Mouse (Mus musculus): ENCODE measurements around the gene Rps10. TPM values are rescaled to one million over a fixed set of nuclear protein-coding genes. Genes with fewer than 3 reads are reported as not detected.

The Rps10 gene
- 432 and 472 TPM in 2 replicates for polyA plus RNA-seq (2015; fragmentation: Nextera tagmentation; extraction: Ambion mirVana)

DNA sequence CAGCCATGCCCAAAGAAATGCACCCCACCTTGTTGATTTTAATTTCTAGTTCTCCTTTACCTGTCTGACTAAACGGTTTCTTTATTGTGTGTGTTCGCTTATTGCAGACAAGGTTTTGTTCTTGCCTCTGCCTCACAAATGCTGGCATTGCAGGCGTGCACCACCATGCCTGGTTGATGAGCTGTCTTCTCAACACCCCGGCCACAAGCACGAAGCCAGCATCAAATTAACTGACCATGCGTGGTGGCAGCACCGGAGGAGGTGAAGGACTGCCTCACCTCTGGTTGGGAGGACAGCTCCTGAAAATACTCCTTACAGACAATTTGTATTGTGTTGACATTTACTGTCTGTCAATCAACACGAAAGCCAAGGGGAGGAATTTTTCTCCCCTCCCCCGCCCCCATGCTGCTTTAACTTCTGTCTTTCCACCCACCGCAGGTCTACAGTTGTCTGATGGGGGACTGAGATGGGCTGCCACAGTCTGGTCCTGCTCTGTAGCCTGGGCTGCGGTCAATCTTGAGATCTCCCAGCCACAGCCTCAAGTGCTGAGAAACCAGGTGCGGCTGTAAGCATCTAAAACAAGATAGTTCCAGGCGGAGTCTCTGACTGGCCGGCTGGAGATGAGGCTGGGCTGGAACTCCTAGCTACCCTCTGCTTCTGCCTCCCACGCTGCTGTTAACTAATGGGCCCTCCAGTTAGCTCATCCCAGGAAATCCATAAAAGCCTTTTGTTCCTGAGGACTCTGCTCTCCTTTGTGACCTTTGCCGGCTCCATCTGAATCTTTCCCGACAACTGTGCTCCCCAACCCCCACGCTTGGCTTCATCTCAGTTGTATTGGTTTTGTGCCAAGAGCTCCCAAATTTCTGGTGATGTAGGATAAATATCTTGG lies at the start of gene Rps10:
TSS of gene Rps10 (minus strand) at position 538 of the 889 bp plus-strand sequence.
- ATAC-seq (ENCODE audit: low read depth) = no peak
- peak within 1 kb of the TSS; percentile 61; the same call in 1 of the 2 replicates for H3K9ac ChIP-seq (ENCODE audit: low read depth, low read length)
- H3K27me3 ChIP-seq (ENCODE audit: control insufficient read depth, insufficient read depth, low read depth, low read length) = no peaks in the 10 kb centered on the region

GRCm38 (mm10) chr17:27685550-27685913 lies 49.1 kb upstream of the Rps10 start:
- H3K9me3 ChIP-seq (replicated peaks; ENCODE audit: control insufficient read depth, low read length) = no peaks in the 10 kb centered on the region
- peak overlapping the region; percentile 38; the same call in 1 of the 2 replicates for H3K4me2 ChIP-seq (ENCODE audit: low read depth, low read length)
- no peak for ATAC-seq (ENCODE audit: low read depth)
- no peak overlapping the region for H3K9ac ChIP-seq (ENCODE audit: low read depth, low read length)
- peaks cover 45% of the 10 kb centered on the region for H3K27me3 ChIP-seq (ENCODE audit: control insufficient read depth, insufficient read depth, low read depth, low read length)
- H3K4me1 ChIP-seq (ENCODE audit: control insufficient read depth, low read depth, low read length) = no peaks in the 10 kb centered on the region; the same call in 1 of the 2 replicates
- H3K36me3 ChIP-seq (ENCODE audit: control insufficient read depth, insufficient read depth) = no peaks in the 10 kb centered on the region
- 2% methylated on average over 11 of the region's 11 CpGs for WGBS (ENCODE audit: insufficient replicate concordance)
- H3K27ac ChIP-seq (ENCODE audit: low read length) = no peak overlapping the region
- no peak overlapping the region; the same call in 1 of the 2 replicates for H3K4me3 ChIP-seq (ENCODE audit: low read depth, low read length)

More for the DNA sequence above, at the start of gene Rps10:
- 49% methylated on average over 18 of the region's 18 CpGs for WGBS (ENCODE audit: insufficient replicate concordance)
- Histone ChIP-seq H3K27ac (ENCODE audit: low read length) (peak within 1 kb of the TSS; percentile 43; the same call in 1 of the 2 replicates), H3K4me1 (ENCODE audit: control insufficient read depth, low read depth, low read length) (peaks cover 32% of the 10 kb centered on the region), H3K4me2 (ENCODE audit: low read depth, low read length) (peak within 1 kb of the TSS; percentile 83), H3K36me3 (ENCODE audit: control insufficient read depth, insufficient read depth) (peaks cover 20% of the 10 kb centered on the region), H3K9me3 (replicated peaks; ENCODE audit: control insufficient read depth, low read length) (no peaks in the 10 kb centered on the region), H3K4me3 (ENCODE audit: low read depth, low read length) (peak within 1 kb of the TSS; percentile 71)

GRCm38 (mm10) chr17:27684886-27685549 lies 48.5 kb upstream of the Rps10 start:
- under 1% methylated on average over 45 of the region's 53 CpGs for WGBS (ENCODE audit: insufficient replicate concordance)
- H3K27ac ChIP-seq (ENCODE audit: low read length) = no peak overlapping the region
- peak overlapping the region; percentile 38 for H3K4me2 ChIP-seq (ENCODE audit: low read depth, low read length)
- H3K36me3 ChIP-seq (ENCODE audit: control insufficient read depth, insufficient read depth) = no peaks in the 10 kb centered on the region
- no peaks in the 10 kb centered on the region for H3K9me3 ChIP-seq (replicated peaks; ENCODE audit: control insufficient read depth, low read length)
- H3K27me3 ChIP-seq (ENCODE audit: control insufficient read depth, insufficient read depth, low read depth, low read length) = peaks cover 45% of the 10 kb centered on the region
- no peak for ATAC-seq (ENCODE audit: low read depth)
- peak overlapping the region; percentile 16 for H3K4me3 ChIP-seq (ENCODE audit: low read depth, low read length)
- no peak overlapping the region for H3K9ac ChIP-seq (ENCODE audit: low read depth, low read length)
- H3K4me1 ChIP-seq (ENCODE audit: control insufficient read depth, low read depth, low read length) = no peaks in the 10 kb centered on the region; the same call in 1 of the 2 replicates

GRCm38 (mm10) chr17:27678924-27679813 lies 42.7 kb upstream of the Rps10 start:
- Histone ChIP-seq H3K27me3 (ENCODE audit: control insufficient read depth, insufficient read depth, low read depth, low read length) (peaks cover 9% of the 10 kb centered on the region), H3K4me2 (ENCODE audit: low read depth, low read length) (no peak overlapping the region), H3K36me3 (ENCODE audit: control insufficient read depth, insufficient read depth) (no peaks in the 10 kb centered on the region), H3K27ac (ENCODE audit: low read length) (no peak overlapping the region), H3K9ac (ENCODE audit: low read depth, low read length) (no peak overlapping the region), H3K9me3 (replicated peaks; ENCODE audit: control insufficient read depth, low read length) (no peaks in the 10 kb centered on the region), H3K4me3 (ENCODE audit: low read depth, low read length) (no peak overlapping the region), H3K4me1 (ENCODE audit: control insufficient read depth, low read depth, low read length) (no peaks in the 10 kb centered on the region; the same call in 1 of the 2 replicates)
- WGBS (ENCODE audit: insufficient replicate concordance) = 46% methylated on average over 11 of the region's 11 CpGs
- no peak for ATAC-seq (ENCODE audit: low read depth)

GRCm38 (mm10) chr17:27677756-27678155 lies 41.3 kb upstream of the Rps10 start:
- Histone ChIP-seq H3K27ac (ENCODE audit: low read length) (no peak overlapping the region), H3K4me1 (ENCODE audit: control insufficient read depth, low read depth, low read length) (no peaks in the 10 kb centered on the region; the same call in 1 of the 2 replicates), H3K9me3 (replicated peaks; ENCODE audit: control insufficient read depth, low read length) (no peaks in the 10 kb centered on the region), H3K27me3 (ENCODE audit: control insufficient read depth, insufficient read depth, low read depth, low read length) (no peaks in the 10 kb centered on the region), H3K36me3 (ENCODE audit: control insufficient read depth, insufficient read depth) (no peaks in the 10 kb centered on the region), H3K9ac (ENCODE audit: low read depth, low read length) (no peak overlapping the region), H3K4me2 (ENCODE audit: low read depth, low read length) (no peak overlapping the region), H3K4me3 (ENCODE audit: low read depth, low read length) (no peak overlapping the region)
- no peak for ATAC-seq (ENCODE audit: low read depth)
- 54% methylated on average over 5 of the region's 5 CpGs for WGBS (ENCODE audit: insufficient replicate concordance)

DNA sequence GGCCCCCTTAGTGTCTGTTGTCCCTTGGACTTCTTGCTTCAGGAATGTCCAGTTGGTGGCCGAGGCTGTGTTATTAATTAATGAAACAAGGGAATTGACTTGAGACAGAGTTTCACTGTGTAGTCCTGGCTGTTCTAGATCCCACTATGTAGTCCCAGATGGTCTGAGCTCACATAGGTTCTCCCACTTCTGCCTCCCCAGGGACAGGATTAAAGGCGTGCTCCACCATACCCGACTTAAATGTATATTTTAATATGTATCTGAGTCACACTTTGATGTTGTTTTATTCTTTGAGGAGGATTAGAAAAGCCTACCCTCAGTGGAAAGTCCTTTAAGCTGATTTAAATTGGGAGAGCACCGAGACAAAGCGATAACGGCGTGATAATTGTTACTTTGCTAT lies 39.8 kb upstream of the Rps10 start:
- Histone ChIP-seq H3K27ac (ENCODE audit: low read length) (no peak overlapping the region), H3K27me3 (ENCODE audit: control insufficient read depth, insufficient read depth, low read depth, low read length) (no peaks in the 10 kb centered on the region), H3K9ac (ENCODE audit: low read depth, low read length) (no peak overlapping the region), H3K36me3 (ENCODE audit: control insufficient read depth, insufficient read depth) (no peaks in the 10 kb centered on the region), H3K4me2 (ENCODE audit: low read depth, low read length) (no peak overlapping the region), H3K4me1 (ENCODE audit: control insufficient read depth, low read depth, low read length) (no peaks in the 10 kb centered on the region; the same call in 1 of the 2 replicates), H3K4me3 (ENCODE audit: low read depth, low read length) (no peak overlapping the region), H3K9me3 (replicated peaks; ENCODE audit: control insufficient read depth, low read length) (no peaks in the 10 kb centered on the region)
- ATAC-seq (ENCODE audit: low read depth) = no peak
- 57% methylated on average over 7 of the region's 7 CpGs for WGBS (ENCODE audit: insufficient replicate concordance)

GRCm38 (mm10) chr17:27675453-27675852 lies 39.0 kb upstream of the Rps10 start:
- 34% methylated on average over 9 of the region's 9 CpGs for WGBS (ENCODE audit: insufficient replicate concordance)

GRCm38 (mm10) chr17:27673945-27674344 lies 37.5 kb upstream of the Rps10 start:
- no peak overlapping the region for H3K4me2 ChIP-seq (ENCODE audit: low read depth, low read length)
- H3K27me3 ChIP-seq (ENCODE audit: control insufficient read depth, insufficient read depth, low read depth, low read length) = no peaks in the 10 kb centered on the region
- no peak overlapping the region for H3K9ac ChIP-seq (ENCODE audit: low read depth, low read length)
- ATAC-seq (ENCODE audit: low read depth) = no peak
- no peak overlapping the region for H3K27ac ChIP-seq (ENCODE audit: low read length)
- H3K4me1 ChIP-seq (ENCODE audit: control insufficient read depth, low read depth, low read length) = no peaks in the 10 kb centered on the region; the same call in 1 of the 2 replicates
- no peaks in the 10 kb centered on the region for H3K9me3 ChIP-seq (replicated peaks; ENCODE audit: control insufficient read depth, low read length)
- no peaks in the 10 kb centered on the region for H3K36me3 ChIP-seq (ENCODE audit: control insufficient read depth, insufficient read depth)
- 63% methylated on average over 7 of the region's 7 CpGs for WGBS (ENCODE audit: insufficient replicate concordance)
- no peak overlapping the region for H3K4me3 ChIP-seq (ENCODE audit: low read depth, low read length)

More at GRCm38 (mm10) chr17:27675453-27675852, 39.0 kb upstream of the Rps10 start:
- ATAC-seq (ENCODE audit: low read depth) = no peak
- Histone ChIP-seq H3K9ac (ENCODE audit: low read depth, low read length) (no peak overlapping the region), H3K36me3 (ENCODE audit: control insufficient read depth, insufficient read depth) (no peaks in the 10 kb centered on the region), H3K4me2 (ENCODE audit: low read depth, low read length) (no peak overlapping the region), H3K9me3 (replicated peaks; ENCODE audit: control insufficient read depth, low read length) (no peaks in the 10 kb centered on the region), H3K4me3 (ENCODE audit: low read depth, low read length) (no peak overlapping the region), H3K27me3 (ENCODE audit: control insufficient read depth, insufficient read depth, low read depth, low read length) (no peaks in the 10 kb centered on the region), H3K27ac (ENCODE audit: low read length) (no peak overlapping the region), H3K4me1 (ENCODE audit: control insufficient read depth, low read depth, low read length) (no peaks in the 10 kb centered on the region; the same call in 1 of the 2 replicates)
